14 mouse cellular contexts compared by ENCODE assay signal in the genomic region with DNA sequence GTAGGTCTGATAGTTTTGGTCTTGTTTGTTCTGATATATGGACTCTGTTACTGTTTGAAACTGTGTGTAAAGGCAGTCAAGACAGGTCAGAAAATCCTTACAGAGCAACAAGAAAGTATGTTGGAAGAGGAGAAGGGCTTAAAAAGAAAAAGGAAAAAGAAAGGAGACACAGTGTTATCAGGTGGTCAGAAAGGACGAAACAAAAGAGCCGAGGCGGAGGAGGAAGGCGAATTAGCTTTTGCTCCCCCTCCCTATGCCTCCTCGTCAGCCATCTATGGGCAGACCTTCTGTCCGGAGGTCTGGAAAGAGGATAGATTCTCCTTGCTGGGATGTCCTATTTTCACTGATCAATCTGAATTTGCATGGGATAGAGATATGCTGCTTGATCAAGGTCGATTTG. TPM values are rescaled to one million over a fixed set of nuclear protein-coding genes. Genes with fewer than 3 reads are reported as not detected.
DNase-seq lines count a peak whose midpoint lies in the region.
"Had no signal": no experiment of that assay in that cellular context is flagged by ENCODE, and none has a peak within 500 bp of the region (broad histone marks: within the 10 kb centered on the region; RNA-seq: fewer than 3 reads in every experiment).

No protein-coding gene starts in this region.

- DNase-seq in cerebellum, adult 9-10 months: peak; percentile 1
- DNase-seq in cerebellum, postnatal 14 days: peak; percentile 0 to 3
- DNase-seq in gastrocnemius, postnatal 10 days: peak; percentile 5
- peak; percentile 6 for DNase-seq in kidney, postnatal 10 days
- peak; percentile 5 to 14 for DNase-seq in spleen, postnatal 36 days (ENCODE audit: low spot score in 2 of 2)
- peak; percentile 42 for DNase-seq in testis, postnatal 10 days (ENCODE audit: low spot score)
- peak; percentile 8 for DNase-seq in thymus, postnatal 4 days

RNA-seq across cellular contexts. Expression of gene Olfr709-ps1, which starts 11.1 kb away (rescaled TPM):
- total RNA-seq in gastrocnemius, postnatal 10 days (2021): not detected
- total RNA-seq: adrenal gland, adult 8-10 months; CH12.LX; forebrain, postnatal 0 days had no signal

RNA-seq across cellular contexts. Expression of gene Olfr1532-ps1, which starts 13.2 kb away (rescaled TPM):
- total RNA-seq in gastrocnemius, postnatal 10 days (2021): not detected
- total RNA-seq: adrenal gland, adult 18-20 months; adrenal gland, adult 8-10 months; adrenal gland, postnatal 14 days; adrenal gland, postnatal 36 days; CH12.LX; forebrain, postnatal 0 days; G1E had no signal

RNA-seq across cellular contexts. Expression of gene Olfr707, which starts 19.9 kb away (rescaled TPM):
- not detected for total RNA-seq in gastrocnemius, postnatal 10 days (2021)
- total RNA-seq: adrenal gland, adult 18-20 months; adrenal gland, adult 8-10 months; adrenal gland, postnatal 14 days; adrenal gland, postnatal 36 days; CH12.LX; forebrain, postnatal 0 days; G1E had no signal

RNA-seq across cellular contexts. Expression of gene Olfr710, which starts 27.2 kb away (rescaled TPM):
- not detected for total RNA-seq in gastrocnemius, postnatal 10 days (2021)
- total RNA-seq: adrenal gland, adult 18-20 months; adrenal gland, adult 8-10 months; adrenal gland, postnatal 14 days; adrenal gland, postnatal 36 days; CH12.LX; forebrain, postnatal 0 days; G1E had no signal

RNA-seq across cellular contexts. Expression of gene Olfr706, which starts 33.0 kb away (rescaled TPM):
- total RNA-seq in gastrocnemius, postnatal 10 days (2021): not detected
- total RNA-seq: adrenal gland, adult 18-20 months; adrenal gland, adult 8-10 months; adrenal gland, postnatal 14 days; adrenal gland, postnatal 36 days; CH12.LX; forebrain, postnatal 0 days; G1E had no signal

Comparison
In these comparisons a context has a peak if more than half of its experiments do, and no peak if none do; other contexts are left out.
1. Peak in every context shown above with its lines: DNase-seq.